Mouse (Mus musculus) neural tube, embryonic 10.5 days (tissue): ENCODE measurements at regions not wholly inside any gene's neighbourhood (a gene's known extent, or its start where the extent isn't known, plus 50 kb on each side); places are given as distances from the start of the nearest gene placed in this dataset.
"Not testable (repeated sequence)": the region's sequence is repeated elsewhere in the genome, so short reads cannot be mapped to it uniquely, and the experiment has no call there.

ENCODE experiments used
- DNase-seq: peaks from one replicate; pipeline ENCODE4 v3.0.0-alpha.2; 2017; ENCODE audit warnings: low spot score; ENCODE audit errors: extremely low spot score

DNA sequence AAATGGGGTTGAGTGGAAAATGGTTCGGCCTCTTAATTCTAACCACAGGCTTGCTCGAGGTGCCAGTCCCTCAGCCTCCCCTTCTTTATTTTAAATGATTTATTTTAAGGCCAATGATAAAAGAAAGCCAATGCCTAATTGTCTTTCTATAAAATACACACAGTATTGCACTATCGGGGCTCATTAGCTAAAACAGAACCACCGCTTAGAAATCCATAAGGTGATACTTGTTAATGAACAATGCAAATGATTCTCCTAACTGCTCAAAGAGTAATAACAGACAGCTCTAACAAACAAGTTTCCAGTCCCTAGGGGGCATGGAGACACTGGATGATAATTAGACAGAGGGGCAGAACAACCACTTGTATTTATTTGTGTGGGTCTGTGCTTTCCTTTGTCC lies 58.8 kb downstream of the Emx2 start:
- DNase-seq: no peak

DNA sequence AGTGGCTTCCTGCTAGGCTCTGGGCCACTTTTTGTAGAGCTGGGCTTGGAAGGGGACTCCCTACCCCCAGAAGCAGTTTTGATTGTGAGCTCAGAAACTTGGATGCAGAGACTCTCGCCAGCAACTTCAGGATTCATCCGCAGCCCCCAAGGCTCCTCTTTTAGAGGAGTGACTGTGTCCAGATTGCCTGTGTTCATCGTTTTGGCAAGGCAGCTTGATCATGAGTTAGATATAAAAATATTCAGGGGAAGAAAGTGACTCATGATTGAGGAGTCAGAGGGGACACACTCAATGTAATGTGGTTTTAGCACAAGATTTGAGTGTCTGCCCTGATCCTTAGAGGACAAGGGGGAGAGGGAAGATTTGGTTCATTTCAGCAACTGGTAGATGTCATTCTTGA lies 61.0 kb downstream of the Emx2 start:
- no peak for DNase-seq

- DNase-seq: no peak
Measured at GRCm38 (mm10) chr19:59522176-59522575, 64.0 kb downstream of the Emx2 start.

- no peak for DNase-seq
Measured at GRCm38 (mm10) chr19:59523356-59523755, 65.2 kb downstream of the Emx2 start.

- DNase-seq: no peak
Measured at GRCm38 (mm10) chr19:59564101-59564500, 105.9 kb downstream of the Emx2 start.

- no peak for DNase-seq
Measured at GRCm38 (mm10) chr19:59568907-59569306, 110.7 kb downstream of the Emx2 start.

GRCm38 (mm10) chr19:59569590-59569989 lies 111.4 kb downstream of the Emx2 start:
- DNase-seq: not testable (repeated sequence)

GRCm38 (mm10) chr19:59574346-59574745 lies 116.2 kb downstream of the Emx2 start:
- DNase-seq: peak; percentile 5

DNA sequence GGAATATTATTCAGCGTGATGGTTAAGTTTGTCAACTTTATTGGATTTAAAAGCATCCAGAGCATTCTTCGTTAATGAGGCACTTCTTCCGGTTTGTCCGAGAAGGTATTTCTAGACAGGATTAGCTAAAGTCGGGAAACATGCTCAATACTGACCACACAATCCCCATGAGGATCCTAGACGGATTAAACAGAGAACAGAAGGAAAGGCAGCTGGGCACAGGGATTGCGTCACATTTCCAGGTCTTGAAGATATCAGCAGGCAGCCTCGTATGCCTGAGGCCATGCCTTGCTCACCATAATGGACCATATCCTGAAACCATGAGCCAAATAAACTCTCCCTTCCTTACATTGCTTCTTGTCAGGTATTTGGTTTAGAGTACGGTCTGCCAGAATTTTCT lies 119.7 kb downstream of the Emx2 start:
- peak; percentile 4 for DNase-seq

- peak; percentile 3 for DNase-seq
Measured at GRCm38 (mm10) chr19:59579676-59580075, 121.5 kb downstream of the Emx2 start.

DNA sequence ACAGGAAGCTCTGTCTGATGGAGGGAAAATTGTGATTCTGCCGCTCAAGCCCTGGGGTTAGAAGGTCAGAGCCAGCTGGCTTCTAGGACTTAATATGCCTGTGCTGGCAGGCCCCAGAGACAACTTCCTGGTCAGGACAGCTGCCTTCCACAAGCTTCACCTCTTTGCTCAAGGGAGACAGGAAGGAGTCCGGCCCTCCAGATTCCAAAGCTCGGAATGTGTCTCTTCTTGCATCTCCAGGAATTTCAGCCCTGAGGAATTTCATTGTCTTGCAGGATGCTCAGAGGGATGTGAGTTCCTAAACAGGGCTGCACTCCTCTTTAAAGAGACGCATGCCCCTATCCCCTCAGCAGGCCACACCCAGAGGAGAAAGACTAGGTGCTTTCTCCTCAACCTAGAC lies 127.7 kb downstream of the Emx2 start:
- DNase-seq: peak; percentile 14

DNA sequence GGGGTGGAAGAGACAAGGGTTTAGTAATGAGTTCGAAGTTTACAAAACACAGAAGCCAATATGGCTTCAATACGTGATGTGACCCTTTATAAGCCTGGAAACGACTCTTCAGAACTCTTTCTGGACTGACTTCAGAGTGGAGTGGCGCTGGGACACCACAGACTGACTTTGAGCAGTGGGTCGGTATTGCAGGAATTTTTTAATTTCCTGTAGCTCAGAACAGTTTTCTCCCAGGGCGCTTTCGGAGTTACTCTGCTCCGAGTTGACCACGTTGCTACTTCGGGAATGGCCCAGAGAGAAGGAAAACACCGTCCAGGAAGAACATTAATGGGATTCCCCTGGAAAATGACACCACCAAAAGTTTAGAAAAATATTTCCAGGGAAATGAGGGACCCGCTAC lies 129.1 kb downstream of the Emx2 start:
- DNase-seq: no peak

DNA sequence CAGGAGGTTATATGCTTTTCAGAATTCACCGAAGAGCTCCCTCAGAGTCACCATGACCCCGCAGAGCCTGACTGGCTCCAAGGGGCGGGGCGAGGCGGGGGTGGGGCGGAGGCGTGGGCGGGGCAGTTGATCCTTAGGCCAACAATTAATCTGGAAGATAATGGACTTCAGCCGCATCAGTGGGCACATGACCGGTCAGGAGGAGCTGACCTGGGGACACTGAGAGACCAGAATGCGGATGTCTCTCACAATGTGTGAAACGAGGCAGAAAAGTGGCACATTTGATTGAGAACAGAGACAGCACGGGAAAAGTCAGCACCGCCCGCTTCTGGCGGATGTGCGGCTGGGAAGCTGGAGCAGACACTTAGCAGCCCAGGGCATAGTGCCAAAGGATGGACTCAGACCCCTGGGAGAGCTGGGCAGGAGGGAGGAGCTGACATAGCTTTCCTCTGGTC lies 129.9 kb downstream of the Emx2 start:
- DNase-seq: peak; percentile 65

GRCm38 (mm10) chr19:59590021-59590420 lies 131.8 kb downstream of the Emx2 start:
- no peak for DNase-seq

- DNase-seq: no peak
Measured at GRCm38 (mm10) chr19:59592060-59592459, 133.9 kb downstream of the Emx2 start.

- no peak for DNase-seq
Measured at GRCm38 (mm10) chr19:59624288-59624795, 166.2 kb downstream of the Emx2 start.

- no peak for DNase-seq
Measured at GRCm38 (mm10) chr19:59627681-59628080, 169.5 kb downstream of the Emx2 start.

DNA sequence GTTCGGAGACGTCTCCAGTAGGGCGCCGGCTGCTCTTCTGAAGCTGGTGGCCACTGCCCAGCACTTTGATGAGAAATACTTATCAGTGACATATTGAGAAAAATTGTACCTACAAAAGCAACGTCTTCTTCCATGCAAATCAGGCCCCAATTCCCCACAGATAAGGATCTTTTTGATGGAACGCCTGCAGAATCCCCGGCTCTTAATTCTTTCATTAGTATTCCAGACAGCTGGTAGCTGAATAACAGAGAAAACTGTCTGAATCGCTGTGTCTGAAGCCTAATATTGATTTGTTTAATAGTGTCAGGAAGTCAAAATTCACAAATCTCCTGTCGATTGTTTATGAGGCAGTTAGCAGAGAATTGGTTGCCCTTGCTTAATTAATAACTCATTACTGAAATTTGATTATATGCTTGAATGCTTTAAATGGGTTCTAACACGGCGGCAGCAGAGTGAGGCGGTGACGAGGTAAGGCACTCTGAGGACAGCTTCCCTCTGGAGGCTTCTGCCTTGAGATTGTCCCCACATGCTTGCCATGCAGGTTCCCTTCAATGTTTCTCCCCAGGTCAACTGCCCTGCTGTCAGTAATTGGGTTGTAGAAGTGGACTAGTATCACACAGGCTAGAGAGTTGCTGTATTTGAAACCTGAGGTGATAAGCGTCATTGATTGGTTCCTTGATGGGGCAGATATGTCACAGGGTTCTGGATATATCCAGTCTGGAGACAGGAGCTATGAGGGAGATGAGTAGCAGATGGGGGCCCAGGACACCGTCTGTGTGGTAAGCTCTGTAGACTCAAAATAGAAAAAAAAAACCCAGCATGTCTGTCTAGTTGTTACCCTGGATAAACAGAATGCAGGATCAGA lies 170.4 kb downstream of the Emx2 start:
- DNase-seq: no peak

- DNase-seq: no peak
Measured at GRCm38 (mm10) chr19:59629161-59629445, 170.9 kb downstream of the Emx2 start.

- no peak for DNase-seq
Measured at GRCm38 (mm10) chr19:59630095-59630494, 171.9 kb downstream of the Emx2 start.

DNA sequence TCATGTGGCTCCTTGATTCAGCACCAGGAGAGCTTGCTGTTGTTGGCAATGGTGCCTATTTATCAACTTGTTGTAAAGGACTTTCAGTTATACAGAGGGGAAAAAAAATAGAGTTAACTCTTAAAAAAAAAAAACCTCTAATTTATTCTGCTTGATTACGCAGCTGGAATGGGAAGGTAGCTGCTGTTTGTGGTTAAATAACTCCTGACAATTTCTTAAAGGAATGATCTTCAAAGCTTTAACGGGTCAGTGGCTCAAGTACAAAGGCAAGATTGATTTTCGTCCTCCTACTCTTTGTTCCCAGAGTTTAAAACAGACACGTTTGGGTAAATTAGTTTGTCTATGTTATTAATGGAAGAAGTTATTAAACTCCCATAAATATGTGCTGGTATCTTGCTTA lies 172.5 kb downstream of the Emx2 start:
- DNase-seq: no peak

DNA sequence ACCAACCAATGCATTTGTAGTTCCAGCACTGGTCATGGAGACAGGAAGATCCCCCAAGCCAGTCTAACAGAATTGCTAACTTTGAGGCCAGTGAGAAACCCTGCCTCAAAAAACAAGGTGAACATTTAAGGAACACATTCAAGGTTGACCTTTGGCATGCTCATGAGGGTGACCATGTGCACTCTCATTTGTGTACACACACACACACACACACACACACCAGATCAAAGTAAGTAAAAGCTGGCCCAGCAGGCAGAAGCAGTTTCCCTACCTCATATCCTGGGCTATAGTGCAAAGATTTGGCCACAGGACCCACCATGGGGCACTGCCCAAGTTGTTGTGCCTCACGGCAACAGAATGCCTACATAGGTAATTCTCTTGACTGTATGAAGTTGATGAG lies 173.4 kb downstream of the Emx2 start:
- DNase-seq: no peak

DNA sequence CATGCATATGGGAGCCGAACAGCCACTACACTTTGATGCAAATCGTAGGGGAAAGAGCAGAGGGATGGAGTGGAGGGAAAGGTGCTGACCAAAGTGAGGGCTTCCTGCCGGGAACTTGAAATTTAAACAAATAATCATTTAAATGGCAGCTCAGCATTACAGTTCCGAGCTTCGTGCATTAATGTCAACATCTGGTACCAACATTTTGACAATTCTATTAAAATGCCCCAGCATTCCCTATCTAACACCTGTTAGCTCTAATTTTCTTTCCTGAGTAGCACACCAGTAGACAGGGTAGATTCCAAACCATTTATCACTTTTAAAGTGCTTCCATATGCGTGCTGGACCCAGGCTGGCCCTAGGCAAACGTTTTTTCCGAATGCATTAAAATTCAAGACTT lies 178.1 kb downstream of the Emx2 start:
- no peak for DNase-seq
